Mouse (Mus musculus) heart, postnatal 4 days (tissue): ENCODE measurements at regions not wholly inside any gene's neighbourhood (a gene's known extent, or its start where the extent isn't known, plus 50 kb on each side); places are given as distances from the start of the nearest gene placed in this dataset.

Experiments
- DNase-seq: peaks from one replicate; pipeline ENCODE4 v3.0.0; 2021

DNA sequence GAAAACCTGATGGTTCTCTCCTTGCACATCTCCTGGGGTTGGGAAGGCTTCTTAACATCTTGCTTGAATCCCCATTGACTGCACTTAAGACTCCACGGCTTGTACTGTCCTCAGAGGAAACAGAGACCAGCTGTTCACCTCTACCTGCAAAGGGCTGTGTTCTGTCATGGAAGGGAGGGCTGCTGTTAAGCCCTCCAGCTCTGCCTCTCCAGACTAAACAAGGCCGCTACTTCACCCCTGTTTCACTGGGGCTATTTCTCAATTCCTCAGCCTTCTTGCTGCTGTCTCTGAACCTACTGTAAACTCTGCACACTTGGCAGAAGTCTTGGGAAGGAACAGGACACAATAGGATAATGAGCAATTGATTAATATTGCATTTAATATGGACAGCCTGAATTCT, 64.7 kb upstream of the BC052040 start:
- no peak for DNase-seq

DNA sequence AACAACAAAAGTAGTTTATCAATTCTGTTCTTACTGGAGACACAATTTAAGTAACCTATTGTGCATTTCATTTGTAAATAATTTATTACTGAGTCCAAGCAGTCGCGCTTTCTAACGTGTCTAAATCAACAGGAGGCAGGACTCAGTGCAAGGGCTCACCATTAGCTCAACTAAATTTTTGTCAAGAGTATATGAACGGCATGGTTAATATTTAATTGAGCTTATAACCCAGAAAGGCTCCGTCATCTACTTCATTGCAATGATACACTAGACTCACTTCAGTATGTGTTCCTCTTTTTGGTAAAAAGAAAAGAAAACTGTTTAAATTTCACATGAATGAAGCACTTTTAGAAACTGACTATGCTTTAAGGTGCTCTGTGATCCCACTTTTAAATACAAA, 61.5 kb upstream of the BC052040 start:
- DNase-seq, result no peak

DNA sequence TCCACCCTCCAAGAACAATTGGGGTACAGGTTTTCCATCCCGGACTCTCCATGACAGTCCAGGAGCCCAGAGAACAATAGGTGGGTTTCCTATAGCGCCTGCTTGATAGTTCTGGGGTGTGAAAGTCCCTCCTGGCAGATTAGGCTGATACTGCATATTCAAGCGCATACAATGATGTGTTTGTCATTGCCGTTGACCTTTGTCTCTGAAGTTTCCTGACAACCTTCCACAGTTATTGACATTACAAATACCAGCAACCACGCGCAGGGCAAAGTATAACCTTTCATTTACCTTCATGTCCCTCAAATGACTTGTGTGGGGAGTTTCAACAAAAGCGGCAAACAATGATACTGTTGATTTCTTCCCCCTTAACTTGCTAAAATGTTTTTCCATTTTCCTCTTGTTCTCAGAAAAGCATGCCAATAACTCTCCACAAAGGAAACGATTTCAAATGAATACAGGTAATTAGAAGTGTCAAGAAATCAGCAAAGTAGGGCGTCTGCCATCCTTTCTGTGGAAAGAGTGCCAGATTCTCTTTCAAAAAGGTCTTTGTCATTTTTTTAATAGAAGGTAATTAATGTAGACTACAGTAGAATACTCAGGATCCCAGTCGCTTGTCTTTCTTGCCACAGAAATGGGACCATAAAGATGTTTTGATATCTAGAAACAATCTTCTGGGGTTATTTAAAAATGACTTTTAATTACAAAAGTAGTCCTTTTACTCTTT, 60.9 kb upstream of the BC052040 start:
- no peak for DNase-seq

DNA sequence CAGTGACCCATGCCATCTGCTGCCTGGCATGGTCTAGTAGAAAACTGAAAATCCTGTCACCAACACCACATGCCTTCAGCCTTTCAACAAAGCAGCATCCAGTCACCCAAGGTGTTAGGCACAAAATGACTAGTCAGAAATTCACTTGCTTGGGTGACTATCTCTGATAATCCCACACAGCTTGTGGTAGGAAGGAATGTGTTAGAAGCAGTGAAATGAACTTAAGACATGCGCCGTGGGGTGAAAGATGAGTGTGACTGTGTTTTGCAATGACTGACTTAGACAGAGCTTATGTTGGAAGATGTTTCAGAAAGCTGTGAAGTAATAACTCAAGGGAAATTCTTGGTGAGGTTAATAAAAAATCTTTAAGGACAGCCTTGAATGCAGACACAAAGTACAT, 51.6 kb upstream of the BC052040 start:
- no peak for DNase-seq
